Mouse (Mus musculus): ENCODE data around the gene Mlph. TPM values are rescaled to one million over a fixed set of nuclear protein-coding genes. Genes with fewer than 3 reads are reported as not detected.

The Mlph gene
- polyA plus RNA-seq, 1 experiment from 2014 or later, result 0.06 TPM

DNA sequence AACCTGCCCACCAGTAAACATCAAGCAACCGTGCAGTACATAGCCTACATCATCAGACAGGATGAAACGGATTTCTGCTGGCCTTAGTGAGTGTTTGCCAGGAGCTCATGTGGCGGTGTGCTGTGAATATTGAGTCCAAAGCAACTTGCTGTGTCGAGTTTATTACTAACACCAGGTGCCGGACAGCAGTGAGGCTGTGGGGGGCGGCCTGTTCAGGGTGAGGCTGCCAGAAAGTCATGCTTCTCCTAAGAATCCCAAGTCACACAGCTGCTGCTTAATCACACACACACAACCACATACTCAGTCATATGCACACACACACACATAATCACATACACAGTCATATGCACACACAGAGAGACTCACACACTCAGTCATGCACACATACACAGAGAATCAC, 1.7 kb upstream of the Mlph start:
- Histone ChIP-seq H3K4me1 (peaks cover 25% of the 10 kb centered on the region), H3K27ac (replicated peaks) (no peak overlapping the region), H3K27me3 (replicated peaks; ENCODE audit: low read depth, poor library complexity, severe bottlenecking) (peaks cover 49% of the 10 kb centered on the region), H3K36me3 (replicated peaks) (no peaks in the 10 kb centered on the region), H3K4me3 (no peak overlapping the region), H3K9me3 (no peaks in the 10 kb centered on the region)
- DNase-seq (ENCODE audit: low spot score), result no peak
- WGBS, result 79% methylated on average over 6 of the region's 6 CpGs

DNA sequence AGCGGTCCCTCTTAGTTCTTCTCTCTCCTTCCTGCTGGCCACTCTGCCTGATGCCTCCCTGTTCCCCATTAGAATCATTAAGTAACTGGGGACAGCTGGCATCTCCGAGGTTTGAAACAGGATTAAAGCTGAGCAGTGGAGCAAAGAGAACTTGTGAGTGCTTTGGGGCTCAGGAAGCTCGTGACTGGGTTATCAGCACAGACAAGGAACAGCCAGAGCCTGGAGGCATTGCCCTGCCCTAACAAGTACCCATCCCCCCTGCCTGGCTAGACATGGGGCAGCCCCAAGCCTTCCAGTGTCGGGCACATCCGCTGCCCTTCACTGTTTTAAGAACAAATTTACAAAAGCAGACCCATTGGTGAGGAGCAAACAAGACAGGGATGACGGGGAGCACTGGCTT, 2.6 kb downstream of the Mlph start:
- 46% methylated on average over 6 of the region's 6 CpGs for WGBS

DNA sequence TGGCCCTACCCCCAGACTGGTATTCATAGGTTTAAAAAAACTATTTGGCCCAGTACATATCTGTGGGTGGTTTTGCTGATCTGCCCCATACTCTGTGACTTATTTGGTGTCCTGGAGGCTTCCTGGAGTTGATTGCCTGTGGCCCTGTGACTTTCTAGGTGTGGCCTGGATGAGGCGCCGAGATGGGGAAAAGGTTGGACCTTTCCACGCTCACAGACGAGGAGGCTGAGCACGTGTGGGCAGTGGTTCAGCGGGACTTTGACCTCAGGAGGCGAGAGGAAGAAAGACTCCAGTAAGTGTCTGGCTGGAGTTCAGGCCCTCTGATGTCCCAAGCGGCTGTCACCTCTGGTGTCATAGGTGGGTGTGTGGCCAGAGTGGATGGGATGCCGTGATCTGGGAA, 6.8 kb downstream of the Mlph start:
- H3K4me1 ChIP-seq, result peaks cover 6% of the 10 kb centered on the region; the same call in 1 of the 2 replicates
- peaks cover 6% of the 10 kb centered on the region for H3K27me3 ChIP-seq (replicated peaks; ENCODE audit: low read depth, poor library complexity, severe bottlenecking)
- H3K4me3 ChIP-seq, result no peak overlapping the region
- peaks cover 11% of the 10 kb centered on the region; the same call in 1 of the 2 replicates for H3K9me3 ChIP-seq
- no peak for DNase-seq (ENCODE audit: low spot score)
- 91% methylated on average over 9 of the region's 9 CpGs for WGBS
- H3K36me3 ChIP-seq (replicated peaks), result no peaks in the 10 kb centered on the region
- H3K27ac ChIP-seq (replicated peaks), result no peak overlapping the region

More for the DNA sequence above, 2.6 kb downstream of the Mlph start:
- Histone ChIP-seq H3K4me1 (peaks cover 16% of the 10 kb centered on the region), H3K9me3 (peaks cover 11% of the 10 kb centered on the region; the same call in 1 of the 2 replicates), H3K4me3 (no peak overlapping the region), H3K36me3 (replicated peaks) (no peaks in the 10 kb centered on the region), H3K27me3 (replicated peaks; ENCODE audit: low read depth, poor library complexity, severe bottlenecking) (peaks cover 34% of the 10 kb centered on the region), H3K27ac (replicated peaks) (0 out of 2 replicates have a peak overlapping the region, but pooled peaks have one; percentile 1)
- DNase-seq (ENCODE audit: low spot score), result no peak

DNA sequence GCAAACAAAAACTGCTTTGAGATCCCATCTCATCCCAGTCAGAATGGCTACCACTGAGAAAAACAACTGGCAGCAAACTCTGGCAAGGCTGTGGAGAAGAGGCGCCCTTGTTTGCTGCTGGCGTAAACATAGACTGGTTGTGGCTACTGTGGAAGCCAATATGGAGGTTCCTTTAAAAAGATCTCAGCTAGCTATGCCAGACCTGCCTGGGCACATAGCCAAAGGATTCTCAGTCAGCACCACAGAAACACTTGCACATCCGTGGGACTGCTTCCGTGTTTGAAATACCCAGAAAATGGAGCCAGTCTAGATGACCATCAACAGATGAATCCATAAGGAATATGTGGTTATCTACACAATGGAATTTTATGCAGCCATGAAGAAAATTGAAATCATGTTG, 11.1 kb downstream of the Mlph start:
- H3K27me3 ChIP-seq (replicated peaks; ENCODE audit: low read depth, poor library complexity, severe bottlenecking), result peaks cover 18% of the 10 kb centered on the region
- H3K4me3 ChIP-seq, result no peak overlapping the region
- H3K27ac ChIP-seq (replicated peaks), result no peak overlapping the region
- no peaks in the 10 kb centered on the region for H3K9me3 ChIP-seq
- peaks cover 14% of the 10 kb centered on the region for H3K4me1 ChIP-seq
- no peaks in the 10 kb centered on the region for H3K36me3 ChIP-seq (replicated peaks)
- WGBS, result 92% methylated on average over 4 of the region's 4 CpGs
- no peak for DNase-seq (ENCODE audit: low spot score)

DNA sequence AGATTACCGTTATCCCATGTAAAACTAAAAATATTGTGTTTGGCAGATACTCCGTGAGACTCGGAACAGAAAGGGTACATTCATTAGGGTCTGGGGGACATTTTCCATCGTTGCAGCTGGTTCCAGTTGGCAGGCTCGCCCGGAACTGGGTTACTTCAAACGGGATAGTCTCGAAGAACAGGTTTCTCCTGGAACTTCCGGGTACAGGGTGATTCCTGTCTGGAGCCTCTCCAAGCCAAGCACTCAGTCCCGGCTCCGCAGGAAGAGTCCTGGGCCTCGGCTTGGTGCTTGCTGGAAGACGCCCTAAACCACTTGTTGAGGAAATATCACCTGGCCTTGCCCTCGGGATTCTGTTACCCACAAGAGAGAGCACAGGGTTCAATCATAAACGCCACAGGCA, 12.4 kb downstream of the Mlph start:
- Histone ChIP-seq H3K4me1 (peaks cover 14% of the 10 kb centered on the region), H3K27me3 (replicated peaks; ENCODE audit: low read depth, poor library complexity, severe bottlenecking) (peaks cover 18% of the 10 kb centered on the region), H3K4me3 (no peak overlapping the region), H3K9me3 (no peaks in the 10 kb centered on the region), H3K27ac (replicated peaks) (no peak overlapping the region), H3K36me3 (replicated peaks) (no peaks in the 10 kb centered on the region)
- 53% methylated on average over 15 of the region's 15 CpGs for WGBS
- DNase-seq (ENCODE audit: low spot score), result no peak

DNA sequence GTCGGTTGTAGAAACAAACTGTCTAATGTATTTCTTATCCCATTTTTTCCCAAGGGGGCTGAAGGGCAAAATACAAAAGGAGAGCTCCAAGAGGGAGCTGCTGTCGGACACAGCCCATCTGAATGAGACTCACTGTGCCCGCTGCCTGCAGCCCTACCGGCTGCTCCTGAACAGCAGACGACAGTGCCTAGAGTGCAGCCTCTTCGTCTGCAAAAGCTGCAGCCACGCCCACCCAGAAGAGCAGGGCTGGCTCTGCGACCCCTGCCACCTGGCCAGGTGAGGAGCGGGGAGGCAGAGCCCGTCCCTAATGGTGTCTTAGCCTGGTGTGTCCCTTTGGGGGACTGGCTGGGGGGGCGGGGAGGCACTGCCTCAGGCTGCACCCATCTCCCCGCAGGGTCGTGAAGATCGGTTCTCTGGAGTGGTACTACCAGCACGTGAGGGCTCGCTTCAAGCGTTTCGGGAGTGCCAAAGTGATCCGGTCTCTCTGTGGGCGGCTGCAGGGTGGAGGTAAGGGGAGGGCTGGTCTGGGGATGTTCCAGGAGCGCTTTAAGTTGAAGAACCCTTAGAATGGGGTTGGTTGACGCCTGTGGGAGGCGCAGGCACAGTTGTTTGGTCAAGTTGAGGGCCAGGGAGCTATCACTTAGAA, 13.2 kb downstream of the Mlph start:
- H3K27ac ChIP-seq (replicated peaks), result peak overlapping the region; percentile 26; the same call in 1 of the 2 replicates
- H3K36me3 ChIP-seq (replicated peaks), result no peaks in the 10 kb centered on the region
- H3K4me3 ChIP-seq, result peak overlapping the region; percentile 55
- no peaks in the 10 kb centered on the region for H3K9me3 ChIP-seq
- DNase-seq (ENCODE audit: low spot score), result peak; percentile 37
- peaks cover 18% of the 10 kb centered on the region for H3K27me3 ChIP-seq (replicated peaks; ENCODE audit: low read depth, poor library complexity, severe bottlenecking)
- peaks cover 14% of the 10 kb centered on the region for H3K4me1 ChIP-seq
- WGBS, result 1% methylated on average over 23 of the region's 23 CpGs

DNA sequence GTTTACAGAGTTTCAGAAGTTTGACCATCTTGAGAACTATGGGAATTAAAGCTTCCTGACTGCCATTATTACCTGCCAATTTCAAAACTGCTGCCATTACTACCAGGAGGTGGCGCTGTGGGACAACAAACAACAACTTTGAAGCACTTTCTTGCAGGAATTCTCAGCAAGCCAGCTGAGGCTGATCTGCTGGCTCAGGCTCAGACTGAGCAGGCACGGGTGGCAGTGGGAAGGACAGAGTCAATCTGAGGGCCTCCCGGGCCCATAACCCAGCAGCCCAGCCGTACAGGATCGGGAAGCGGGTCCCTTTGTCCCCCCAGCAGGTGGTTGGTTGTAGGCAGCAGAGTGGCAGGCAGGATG, 13.7 kb downstream of the Mlph start:
- no peaks in the 10 kb centered on the region for H3K36me3 ChIP-seq (replicated peaks)
- no peaks in the 10 kb centered on the region for H3K9me3 ChIP-seq
- H3K27ac ChIP-seq (replicated peaks), result 0 out of 2 replicates have a peak overlapping the region, but pooled peaks have one; percentile 5
- H3K4me3 ChIP-seq, result peak overlapping the region; percentile 55
- peak; percentile 88 for DNase-seq (ENCODE audit: low spot score)
- H3K27me3 ChIP-seq (replicated peaks; ENCODE audit: low read depth, poor library complexity, severe bottlenecking), result peaks cover 18% of the 10 kb centered on the region
- 5% methylated on average over 6 of the region's 6 CpGs for WGBS
- H3K4me1 ChIP-seq, result peaks cover 14% of the 10 kb centered on the region

DNA sequence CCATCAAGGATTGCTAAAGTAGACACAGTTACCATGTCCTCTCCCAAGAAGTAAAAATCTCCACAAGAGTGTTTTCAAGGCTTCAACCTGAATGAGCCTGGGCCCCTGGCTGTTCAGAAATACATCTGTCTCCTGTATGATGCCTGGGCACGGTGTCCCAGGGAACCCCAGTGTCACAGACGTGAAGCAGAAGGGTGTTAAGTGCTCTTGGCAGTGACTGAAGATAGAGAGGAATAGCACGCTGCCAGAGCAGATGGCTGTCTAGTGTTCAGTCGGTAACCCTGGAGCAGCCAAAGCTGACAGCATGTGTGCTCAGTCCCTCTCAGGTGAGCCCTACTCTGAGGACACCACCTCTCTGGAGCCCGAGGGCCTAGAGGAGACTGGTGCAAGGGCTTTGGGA, 18.1 kb downstream of the Mlph start:
- Histone ChIP-seq H3K4me3 (no peak overlapping the region), H3K4me1 (peaks cover 8% of the 10 kb centered on the region), H3K36me3 (replicated peaks) (no peaks in the 10 kb centered on the region), H3K9me3 (no peaks in the 10 kb centered on the region), H3K27me3 (replicated peaks; ENCODE audit: low read depth, poor library complexity, severe bottlenecking) (peaks cover 4% of the 10 kb centered on the region), H3K27ac (replicated peaks) (no peak overlapping the region)
- no peak for DNase-seq (ENCODE audit: low spot score)
- WGBS, result 79% methylated on average over 5 of the region's 5 CpGs

DNA sequence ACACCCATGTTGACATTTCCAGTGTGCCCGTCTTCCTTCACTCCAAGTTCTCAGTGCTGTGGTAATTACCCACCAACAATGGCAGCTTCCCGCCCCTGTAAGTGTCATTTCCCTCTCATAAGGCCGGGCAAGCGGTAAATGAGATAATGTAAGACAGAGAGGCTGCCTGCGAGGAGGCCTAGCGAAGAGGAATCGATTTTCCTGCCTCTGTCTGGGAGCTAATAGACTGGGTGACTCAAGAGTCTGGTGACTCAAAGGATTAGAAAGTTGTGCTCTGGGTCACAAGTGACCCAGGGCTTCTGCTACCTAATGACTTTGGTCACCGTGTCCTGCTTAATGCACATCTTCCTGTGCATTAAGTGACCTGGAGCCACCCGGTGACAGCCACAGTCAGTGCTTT, 22.1 kb downstream of the Mlph start:
- WGBS, result 71% methylated on average over 9 of the region's 9 CpGs
- no peak overlapping the region for H3K4me3 ChIP-seq

DNA sequence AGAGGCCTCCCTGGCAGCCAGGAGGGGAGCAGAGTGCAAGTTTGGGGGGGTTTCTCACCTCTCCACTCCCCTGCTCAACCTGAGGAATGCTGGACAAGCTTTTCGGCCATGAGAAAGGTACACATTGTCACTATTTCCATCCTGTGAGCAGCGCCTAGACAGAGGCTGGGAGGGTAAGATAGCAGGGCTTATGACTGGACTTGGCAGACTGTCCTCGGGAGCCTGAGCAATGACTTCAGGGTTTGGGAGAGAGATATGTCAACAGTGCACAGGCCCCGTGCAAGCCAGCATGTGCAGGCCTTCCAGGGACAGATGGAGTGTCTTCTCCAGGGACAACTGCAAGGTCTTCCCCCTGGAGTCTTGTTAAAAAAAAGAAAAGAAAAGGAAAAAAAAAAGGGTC, 25.1 kb downstream of the Mlph start:
- Histone ChIP-seq H3K9me3 (no peaks in the 10 kb centered on the region), H3K27ac (replicated peaks) (no peak overlapping the region), H3K27me3 (replicated peaks; ENCODE audit: low read depth, poor library complexity, severe bottlenecking) (0 out of 2 replicates have a peak, but pooled peaks cover 10% of the 10 kb centered on the region), H3K4me3 (no peak overlapping the region), H3K4me1 (no peaks in the 10 kb centered on the region), H3K36me3 (replicated peaks) (no peaks in the 10 kb centered on the region)
- no peak for DNase-seq (ENCODE audit: low spot score)
- 88% methylated on average over 4 of the region's 4 CpGs for WGBS

More for the DNA sequence above, 22.1 kb downstream of the Mlph start:
- Histone ChIP-seq H3K4me1 (no peaks in the 10 kb centered on the region), H3K36me3 (replicated peaks) (no peaks in the 10 kb centered on the region), H3K9me3 (no peaks in the 10 kb centered on the region), H3K27ac (replicated peaks) (no peak overlapping the region), H3K27me3 (replicated peaks; ENCODE audit: low read depth, poor library complexity, severe bottlenecking) (0 out of 2 replicates have a peak, but pooled peaks cover 6% of the 10 kb centered on the region)
- DNase-seq (ENCODE audit: low spot score), result no peak

DNA sequence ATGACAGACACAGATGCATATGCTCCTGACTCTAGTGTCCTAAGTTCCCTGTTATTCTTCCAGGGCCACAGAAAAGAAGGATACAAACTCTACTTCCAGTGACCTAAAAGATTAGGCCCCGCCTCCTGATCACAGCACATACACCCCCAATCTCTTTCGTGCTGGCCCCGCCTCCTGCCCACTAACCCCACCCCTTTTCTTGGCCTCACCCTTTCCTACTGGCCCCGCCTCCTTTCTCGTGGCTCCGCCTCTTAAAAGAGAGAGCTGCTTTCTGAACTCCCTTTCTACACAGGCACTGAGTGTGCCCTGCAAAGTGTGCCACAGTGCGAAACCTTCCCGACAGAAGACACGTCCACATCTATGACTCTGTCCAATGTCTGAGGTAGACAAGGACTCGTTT, 30.3 kb downstream of the Mlph start:
- H3K36me3 ChIP-seq (replicated peaks), result no peaks in the 10 kb centered on the region
- no peak for DNase-seq (ENCODE audit: low spot score)
- no peak overlapping the region for H3K4me3 ChIP-seq
- no peak overlapping the region for H3K27ac ChIP-seq (replicated peaks)
- no peaks in the 10 kb centered on the region for H3K4me1 ChIP-seq
- H3K9me3 ChIP-seq, result no peaks in the 10 kb centered on the region
- 47% methylated on average over 10 of the region's 10 CpGs for WGBS
- 0 out of 2 replicates have a peak, but pooled peaks cover 10% of the 10 kb centered on the region for H3K27me3 ChIP-seq (replicated peaks; ENCODE audit: low read depth, poor library complexity, severe bottlenecking)

DNA sequence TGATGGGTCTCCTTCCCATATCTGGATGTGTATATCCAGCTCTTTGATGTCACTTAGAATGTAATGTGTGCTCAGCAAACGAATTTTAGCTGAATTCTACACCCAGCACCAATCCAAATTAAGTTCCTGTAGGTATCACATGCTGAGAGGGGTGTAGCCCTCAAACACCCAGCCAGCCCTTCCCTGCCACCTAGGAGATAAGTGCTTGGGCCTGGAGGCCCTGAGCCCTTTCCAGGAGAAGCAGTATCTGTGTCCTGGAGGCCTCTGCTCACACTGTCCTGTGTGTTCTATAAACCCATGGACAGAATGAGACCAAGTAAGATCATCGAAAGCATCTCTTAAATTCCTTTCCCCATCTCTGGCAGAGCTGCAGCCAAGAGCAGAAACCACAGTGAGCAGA, 32.4 kb downstream of the Mlph start:
- no peaks in the 10 kb centered on the region for H3K4me1 ChIP-seq
- H3K27ac ChIP-seq (replicated peaks), result no peak overlapping the region
- H3K36me3 ChIP-seq (replicated peaks), result no peaks in the 10 kb centered on the region
- H3K4me3 ChIP-seq, result no peak overlapping the region
- 0 out of 2 replicates have a peak, but pooled peaks cover 4% of the 10 kb centered on the region for H3K27me3 ChIP-seq (replicated peaks; ENCODE audit: low read depth, poor library complexity, severe bottlenecking)
- H3K9me3 ChIP-seq, result no peaks in the 10 kb centered on the region
- DNase-seq (ENCODE audit: low spot score), result no peak
- 74% methylated on average over 2 of the region's 2 CpGs for WGBS

DNA sequence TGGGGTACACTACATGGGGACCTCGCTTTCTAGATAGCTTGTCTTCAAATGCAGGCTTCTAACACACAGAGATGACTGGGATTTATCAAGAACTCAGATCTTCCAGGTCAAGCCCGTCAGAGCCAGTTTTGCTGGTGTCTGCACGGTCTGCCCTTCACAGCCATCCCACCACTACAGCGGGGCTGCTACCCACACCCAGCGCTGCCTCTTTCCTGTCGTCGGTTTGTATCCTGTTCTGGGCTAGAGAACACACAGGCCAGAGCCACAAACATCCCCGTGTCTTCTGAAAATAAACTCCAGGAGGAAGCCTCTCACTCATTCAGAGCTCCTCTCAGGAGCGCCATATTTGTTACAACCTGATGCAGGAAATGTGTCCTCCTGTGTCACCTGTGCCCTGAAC, 34.4 kb downstream of the Mlph start:
- no peaks in the 10 kb centered on the region for H3K4me1 ChIP-seq
- H3K27ac ChIP-seq (replicated peaks), result no peak overlapping the region
- H3K27me3 ChIP-seq (replicated peaks; ENCODE audit: low read depth, poor library complexity, severe bottlenecking), result 0 out of 2 replicates have a peak, but pooled peaks cover 4% of the 10 kb centered on the region
- no peaks in the 10 kb centered on the region for H3K36me3 ChIP-seq (replicated peaks)
- 71% methylated on average over 9 of the region's 9 CpGs for WGBS
- DNase-seq (ENCODE audit: low spot score), result no peak
- H3K4me3 ChIP-seq, result no peak overlapping the region
- no peaks in the 10 kb centered on the region for H3K9me3 ChIP-seq

Measured in embryonic facial prominence, embryonic 10.5 days (tissue).